ENCODE assay signal across 12 mouse cellular contexts in genomic region chr11:31663501-31663900, GRCm38 (mm10). TPM values are rescaled to one million over a fixed set of nuclear protein-coding genes. Genes with fewer than 3 reads are reported as not detected.
DNase-seq lines count a peak whose midpoint lies in the region; ATAC-seq and TF ChIP-seq lines count a peak whose summit lies in the region.
"Had no signal": no experiment of that assay in that cellular context is flagged by ENCODE, and none has a peak within 500 bp of the region (broad histone marks: within the 10 kb centered on the region; RNA-seq: fewer than 3 reads in every experiment).

No protein-coding gene starts in this region.

- WGBS in forebrain, embryonic 15.5 days = 93% methylated on average over 4 of the region's 4 CpGs
- WGBS in forebrain, embryonic 12.5 days = 94% methylated on average over 4 of the region's 4 CpGs
- 45% methylated on average over 4 of the region's 4 CpGs for WGBS in heart, postnatal 0 days

- no peaks in the 10 kb centered on the region for H3K9me3 ChIP-seq in forebrain, embryonic 15.5 days
- H3K9me3 ChIP-seq in forebrain, embryonic 12.5 days = no peaks in the 10 kb centered on the region
- no peaks in the 10 kb centered on the region for H3K9me3 ChIP-seq in heart, postnatal 0 days (replicated peaks; ENCODE audit: control insufficient read depth, low read length)
- H3K9me3 ChIP-seq: hindbrain, embryonic 12.5 days; midbrain, embryonic 10.5 days had no signal

- TF ChIP-seq CTCF in heart, postnatal 0 days (IDR thresholded peaks at IDR 0.05; ENCODE audit: low read depth) = no peak

- H3K27me3 ChIP-seq in forebrain, embryonic 15.5 days = no peaks in the 10 kb centered on the region
- no peaks in the 10 kb centered on the region for H3K27me3 ChIP-seq in forebrain, embryonic 12.5 days
- H3K27me3 ChIP-seq in heart, postnatal 0 days (ENCODE audit: control insufficient read depth, insufficient read depth, low read length) = no peaks in the 10 kb centered on the region
- H3K27me3 ChIP-seq: hindbrain, embryonic 12.5 days had no signal

- DNase-seq in right cerebral cortex, postnatal 14 days = peak; percentile 25
- no peak for DNase-seq in right cerebral cortex, postnatal 36 days (ENCODE audit: low spot score in 2 of 2)
- DNase-seq in heart, postnatal 0 days (ENCODE audit: low spot score) = peak; percentile 78
- DNase-seq in retina, postnatal 1 day = no peak
- DNase-seq in left cerebral cortex, postnatal 25 days (ENCODE audit: low spot score in 2 of 2) = no peak
- no peak for DNase-seq in spleen, adult 12 weeks (ENCODE audit: low spot score)
- DNase-seq: cerebellum, adult 2 months had no signal

- no peaks in the 10 kb centered on the region for H3K4me1 ChIP-seq in forebrain, embryonic 15.5 days
- H3K4me1 ChIP-seq in forebrain, embryonic 12.5 days = no peaks in the 10 kb centered on the region
- peaks cover 19% of the 10 kb centered on the region for H3K4me1 ChIP-seq in heart, postnatal 0 days (ENCODE audit: control insufficient read depth, insufficient read depth)
- H3K4me1 ChIP-seq: hindbrain, embryonic 12.5 days; midbrain, embryonic 10.5 days had no signal

- no peak overlapping the region for H3K4me3 ChIP-seq in forebrain, embryonic 15.5 days
- H3K4me3 ChIP-seq in forebrain, embryonic 12.5 days (replicated peaks) = no peak overlapping the region
- H3K4me3 ChIP-seq in heart, postnatal 0 days (ENCODE audit: low read depth, low read length) = no peak overlapping the region
- H3K4me3 ChIP-seq: hindbrain, embryonic 12.5 days; midbrain, embryonic 10.5 days had no signal

- no peak overlapping the region for H3K4me2 ChIP-seq in forebrain, embryonic 15.5 days (replicated peaks)
- H3K4me2 ChIP-seq in forebrain, embryonic 12.5 days = no peak overlapping the region
- H3K4me2 ChIP-seq in heart, postnatal 0 days (ENCODE audit: low read depth, low read length) = peak overlapping the region; percentile 5; the same call in 1 of the 2 replicates
- H3K4me2 ChIP-seq: hindbrain, embryonic 12.5 days; liver, embryonic 11.5 days had no signal

- H3K27ac ChIP-seq in forebrain, embryonic 15.5 days (replicated peaks) = no peak overlapping the region
- H3K27ac ChIP-seq in forebrain, embryonic 12.5 days = no peak overlapping the region
- peak overlapping the region; percentile 84 for H3K27ac ChIP-seq in heart, postnatal 0 days (ENCODE audit: low read depth)
- H3K27ac ChIP-seq: hindbrain, embryonic 12.5 days; midbrain, embryonic 10.5 days had no signal

- no peak for TF ChIP-seq EP300 in heart, postnatal 0 days (IDR thresholded peaks at IDR 0.05; ENCODE audit: low read depth)

- intact Hi-C loops in left cerebral cortex, postnatal 25 days (cut with DNase I) = no loop called here

- ATAC-seq in forebrain, embryonic 15.5 days (replicated peaks) = peak; percentile 33; the same call in 1 of the 2 replicates
- ATAC-seq in forebrain, embryonic 12.5 days (ENCODE audit: low FRiP score) = no peak
- peak; percentile 71 for ATAC-seq in heart, postnatal 0 days (ENCODE audit: insufficient read depth, low read depth)

- peaks cover 59% of the 10 kb centered on the region for H3K36me3 ChIP-seq in forebrain, embryonic 15.5 days
- peaks cover 59% of the 10 kb centered on the region for H3K36me3 ChIP-seq in forebrain, embryonic 12.5 days (replicated peaks)
- peaks cover 39% of the 10 kb centered on the region for H3K36me3 ChIP-seq in heart, postnatal 0 days (replicated peaks; ENCODE audit: control insufficient read depth, insufficient read depth, low read length)

- no peak overlapping the region for H3K9ac ChIP-seq in forebrain, embryonic 15.5 days (replicated peaks)
- H3K9ac ChIP-seq in forebrain, embryonic 12.5 days = no peak overlapping the region
- no peak overlapping the region for H3K9ac ChIP-seq in heart, postnatal 0 days (replicated peaks; ENCODE audit: low read depth, low read length)
- H3K9ac ChIP-seq: hindbrain, embryonic 12.5 days had no signal

RNA-seq across cellular contexts. Expression of gene Bod1, which starts 8.2 kb away (rescaled TPM):
- 156 and 163 TPM in 2 replicates for polyA plus RNA-seq in forebrain, embryonic 15.5 days (2015; fragmentation: Nextera tagmentation; extraction: Ambion mirVana)
- 152 and 162 TPM in 2 replicates for polyA plus RNA-seq in forebrain, embryonic 12.5 days (2016; fragmentation: Nextera tagmentation; extraction: Ambion mirVana)
- 77.1 and 96.1 TPM in 2 replicates for total RNA-seq in heart, postnatal 0 days (2014; rRNA removed; ENCODE audit: low replicate concordance)
- 65.6 and 69.9 TPM in 2 replicates for polyA plus RNA-seq in heart, postnatal 0 days (2015; fragmentation: Nextera tagmentation; extraction: Ambion mirVana)
- total RNA-seq in left cerebral cortex, postnatal 25 days (2021) = 10 to 100 TPM; 94.2 to 95.8 TPM

Comparison
In these comparisons a context has a peak if more than half of its experiments do, and no peak if none do; other contexts are left out.
1. DNase-seq: peak in right cerebral cortex, postnatal 14 days (single experiment) and heart, postnatal 0 days (single experiment); none in right cerebral cortex, postnatal 36 days (0 of 2), retina, postnatal 1 day (single experiment), left cerebral cortex, postnatal 25 days (0 of 2) and spleen, adult 12 weeks (single experiment).